Mouse (Mus musculus): ENCODE results near the gene Hadhb.

DNA sequence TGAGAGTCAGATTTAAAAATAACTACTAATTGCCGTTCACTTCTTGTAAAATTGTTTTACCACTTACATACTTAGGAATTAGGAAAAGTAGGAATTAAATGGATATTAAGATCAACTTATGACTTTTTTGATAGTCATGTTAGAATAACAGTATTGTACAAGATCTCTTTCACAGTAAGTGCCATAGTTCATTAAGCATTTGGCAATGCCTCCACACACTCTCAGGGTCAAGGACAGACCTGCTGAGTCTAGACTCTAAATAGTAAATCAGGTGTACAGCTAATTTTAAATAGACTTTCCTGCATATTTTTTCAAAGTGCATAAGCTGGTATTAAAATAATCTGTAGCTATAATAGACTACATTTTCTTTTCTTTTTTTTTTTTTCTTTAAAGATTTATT is 2.6 kb upstream of the Hadhb start:
- TF ChIP-seq CTCF (IDR thresholded peaks at IDR 0.05), result no peak
- TF ChIP-seq EP300 (IDR thresholded peaks at IDR 0.05), result no peak
